Mouse (Mus musculus): ENCODE data around the gene Prkca.

GRCm38 (mm10) chr11:108240924-108241498 lies 102.7 kb downstream of the Prkca start:
- no peak for TF ChIP-seq POLR2A (IDR thresholded peaks at IDR 0.05; ENCODE audit: extremely low read depth, insufficient read depth, low read length)
- TF ChIP-seq CTCF (IDR thresholded peaks at IDR 0.05; ENCODE audit: extremely low read depth, insufficient read depth, low read length) = no peak
